Mouse (Mus musculus) bone marrow macrophage, adult 2 months (primary cell): ENCODE data around the gene Sstr4. TPM values are rescaled to one million over a fixed set of nuclear protein-coding genes. Genes with fewer than 3 reads are reported as not detected.
A peak's percentile ranks its signal among the peaks of the same experiment; 100 is the strongest.

ENCODE experiments used
- H3K27ac ChIP-seq: 2 replicates; pipeline ENCODE4 v1.5.1; 2012; ENCODE audit warnings: low read depth, low read length; ENCODE audit not compliant: insufficient read depth
- H3K4me1 ChIP-seq: 2 replicates; pipeline ENCODE4 v1.6.1; 2012; ENCODE audit warnings: low read length; ENCODE audit not compliant: control insufficient read depth, insufficient read depth
- H3K4me3 ChIP-seq: 2 replicates; pipeline ENCODE4 v1.5.1; 2012; ENCODE audit warnings: mild to moderate bottlenecking, low read length, moderate library complexity; ENCODE audit not compliant: insufficient read depth
- CTCF ChIP-seq: IDR thresholded peaks from 2 replicates; pipeline ENCODE4 v1.5.1; 2012; ENCODE audit warnings: low read depth, mild to moderate bottlenecking, low read length, moderate library complexity
- POLR2A ChIP-seq: IDR thresholded peaks from 2 replicates; pipeline ENCODE4 v1.6.1; 2012; ENCODE audit warnings: mild to moderate bottlenecking, low read depth, low read length, borderline replicate concordance
- polyA plus RNA-seq: library from polyadenylated mRNA; stranded (reverse); fragments of >200 nt; gene quantifications from 2 replicates; pipeline ENCODE4 v1.2.4, GENCODE M21; 2012; ENCODE audit not compliant: missing spikeins, insufficient read depth, insufficient read length

Gene Sstr4
- polyA plus RNA-seq, 1 experiment = not detected

- Histone ChIP-seq H3K27ac (peak overlapping the region; percentile 81), H3K4me3 (peak overlapping the region; percentile 67), H3K4me1 (peaks cover 29% of the 10 kb centered on the region)
- TF ChIP-seq CTCF (no peak), POLR2A (no peak)
Observed at GRCm38 (mm10) chr2:148406971-148407869, 12.1 kb downstream of the Sstr4 start.

GRCm38 (mm10) chr2:148407870-148408760 is 13.0 kb downstream of the Sstr4 start, which contains the start of gene Thbd:
TSS of gene Thbd (minus strand) at chr2:148408188.
- Histone ChIP-seq H3K27ac (peak within 1 kb of the TSS; percentile 87), H3K4me3 (peak within 1 kb of the TSS; percentile 67)

GRCm38 (mm10) chr2:148408761-148409120 is 13.6 kb downstream of the Sstr4 start:
- TF ChIP-seq POLR2A = no peak
- no peak for TF ChIP-seq CTCF

More at GRCm38 (mm10) chr2:148407870-148408760, 13.0 kb downstream of the Sstr4 start, which contains the start of gene Thbd:
- H3K4me1 ChIP-seq = peaks cover 21% of the 10 kb centered on the region
- TF ChIP-seq CTCF = no peak
- TF ChIP-seq POLR2A = 0 out of 2 replicates have a peak, but pooled peaks have one; percentile 39

GRCm38 (mm10) chr2:148409141-148409540 is 14.0 kb downstream of the Sstr4 start:
- no peak overlapping the region for H3K4me3 ChIP-seq
- H3K4me1 ChIP-seq = peaks cover 16% of the 10 kb centered on the region
- H3K27ac ChIP-seq = peak overlapping the region; percentile 12; the same call in 1 of the 2 replicates
- TF ChIP-seq CTCF (peak; percentile 75), POLR2A (no peak)

More at GRCm38 (mm10) chr2:148408761-148409120, 13.6 kb downstream of the Sstr4 start:
- H3K27ac ChIP-seq = peak overlapping the region; percentile 87
- H3K4me3 ChIP-seq = peak overlapping the region; percentile 67
- H3K4me1 ChIP-seq = peaks cover 19% of the 10 kb centered on the region

- H3K27ac ChIP-seq = no peak overlapping the region
- peaks cover 15% of the 10 kb centered on the region for H3K4me1 ChIP-seq
- no peak overlapping the region for H3K4me3 ChIP-seq
- no peak for TF ChIP-seq POLR2A
- TF ChIP-seq CTCF = no peak
Observed at GRCm38 (mm10) chr2:148409821-148410220, 14.7 kb downstream of the Sstr4 start.

- TF ChIP-seq CTCF (no peak), POLR2A (no peak)
- no peak overlapping the region for H3K4me3 ChIP-seq
- peaks cover 18% of the 10 kb centered on the region for H3K4me1 ChIP-seq
- H3K27ac ChIP-seq = no peak overlapping the region
Observed at GRCm38 (mm10) chr2:148419151-148419550, 24.0 kb downstream of the Sstr4 start.

- H3K4me1 ChIP-seq = peaks cover 19% of the 10 kb centered on the region
- no peak overlapping the region for H3K27ac ChIP-seq
- no peak overlapping the region for H3K4me3 ChIP-seq
- TF ChIP-seq CTCF = no peak
- no peak for TF ChIP-seq POLR2A
Observed at GRCm38 (mm10) chr2:148419776-148420175, 24.6 kb downstream of the Sstr4 start.

GRCm38 (mm10) chr2:148421112-148421511 is 26.0 kb downstream of the Sstr4 start:
- TF ChIP-seq POLR2A (no peak), CTCF (no peak)
- H3K4me1 ChIP-seq = peaks cover 21% of the 10 kb centered on the region
- H3K4me3 ChIP-seq = no peak overlapping the region
- no peak overlapping the region for H3K27ac ChIP-seq

GRCm38 (mm10) chr2:148421706-148422105 is 26.6 kb downstream of the Sstr4 start:
- Histone ChIP-seq H3K27ac (no peak overlapping the region), H3K4me1 (peaks cover 27% of the 10 kb centered on the region), H3K4me3 (no peak overlapping the region)
- no peak for TF ChIP-seq CTCF
- TF ChIP-seq POLR2A = no peak
